Mouse (Mus musculus) ES-E14 (cell line): ENCODE results near the gene Slc29a3. TPM values are rescaled to one million over a fixed set of nuclear protein-coding genes. Genes with fewer than 3 reads are reported as not detected.
A peak's percentile ranks its signal among the peaks of the same experiment; 100 is the strongest.

Experiments used
- DNase-seq: peaks from one replicate; pipeline ENCODE4 v3.0.0-alpha.2; 2013; ENCODE audit warnings: low read depth, low spot score
- H3K27ac ChIP-seq: 2 replicates; pipeline ENCODE4 v1.5.1; 2012; ENCODE audit warnings: low read depth, mild to moderate bottlenecking, low read length, moderate library complexity, mixed read lengths; ENCODE audit not compliant: poor library complexity, insufficient read depth, severe bottlenecking
- H3K36me3 ChIP-seq: 2 replicates; pipeline ENCODE4 v1.6.1; 2012; ENCODE audit warnings: mild to moderate bottlenecking, low read length, moderate library complexity, mixed read lengths; ENCODE audit not compliant: control insufficient read depth, poor library complexity, insufficient read depth, severe bottlenecking
- H3K4me1 ChIP-seq, 2 experiments: fragments of 150-350 bp in 1 of 2; sonication (generic) in 1 of 2; 2 replicates each; pipeline ENCODE4 v1.6.1; 2012; ENCODE audit warnings: low read length in 2 of 2, mild to moderate bottlenecking in 1 of 2, mixed read lengths in 1 of 2; ENCODE audit not compliant: control insufficient read depth in 2 of 2, insufficient read depth in 2 of 2, poor library complexity in 1 of 2
- H3K4me3 ChIP-seq, 2 experiments: fragments of 150-350 bp in 1 of 2; sonication (generic) in 1 of 2; 2 replicates each; pipeline ENCODE4 v1.5.1; 2012; ENCODE audit warnings: low read length in 2 of 2, low read depth in 1 of 2, mild to moderate bottlenecking in 1 of 2, mixed read lengths in 1 of 2; ENCODE audit not compliant: insufficient read depth in 1 of 2, poor library complexity in 1 of 2, severe bottlenecking in 1 of 2
- H3K9ac ChIP-seq: 2 replicates; pipeline ENCODE4 v1.6.1; 2012; ENCODE audit warnings: low read depth, mild to moderate bottlenecking, low read length, mixed read lengths; ENCODE audit not compliant: poor library complexity, insufficient read depth, severe bottlenecking
- H3K9me3 ChIP-seq: fragments of 150-350 bp; sonication (generic); 2 replicates; pipeline ENCODE4 v1.6.1; 2012; ENCODE audit warnings: low read depth, mild to moderate bottlenecking, low read length; ENCODE audit not compliant: control insufficient read depth, insufficient read depth
- CHD2 ChIP-seq: IDR thresholded peaks from 2 replicates; pipeline ENCODE4 v1.6.1; 2014; ENCODE audit warnings: mild to moderate bottlenecking, low read depth, low read length, inconsistent platforms
- HCFC1 ChIP-seq: IDR thresholded peaks from 2 replicates; pipeline ENCODE4 v1.6.1; 2012; ENCODE audit warnings: low read length, inconsistent platforms, borderline replicate concordance; ENCODE audit not compliant: insufficient read depth
- MAFK ChIP-seq: IDR thresholded peaks from 2 replicates; pipeline ENCODE4 v1.6.1; 2014; ENCODE audit warnings: mild to moderate bottlenecking, low read depth, low read length, inconsistent platforms; ENCODE audit not compliant: insufficient read depth
- ZC3H11A ChIP-seq: IDR thresholded peaks from 2 replicates; pipeline ENCODE4 v1.6.1; 2012; ENCODE audit warnings: low read depth, mild to moderate bottlenecking, inconsistent platforms, low read length, borderline replicate concordance
- ZNF384 ChIP-seq: IDR thresholded peaks from 2 replicates; pipeline ENCODE4 v1.6.1; 2012; ENCODE audit warnings: low read depth, low read length, inconsistent platforms
- in situ Hi-C, 2 experiments: fragments of 600-800 bp; cut with MboI; formaldehyde crosslinking; loops; one replicate each; pipeline ENCODE4 v1.15.1; 2025; ENCODE audit warnings: low sequenced_read_pairs in 2 of 2, inconsistent platforms in 1 of 2; ENCODE audit not compliant: unreplicated experiment in 2 of 2
- total RNA-seq: library from RNA; depleted of rRNA; stranded (reverse); fragments of 300-350 nt; gene quantifications from 2 replicates; pipeline ENCODE4 v1.2.3, GENCODE M21; 2012

The Slc29a3 gene
- total RNA-seq, 1 experiment: 11.9 TPM

DNA sequence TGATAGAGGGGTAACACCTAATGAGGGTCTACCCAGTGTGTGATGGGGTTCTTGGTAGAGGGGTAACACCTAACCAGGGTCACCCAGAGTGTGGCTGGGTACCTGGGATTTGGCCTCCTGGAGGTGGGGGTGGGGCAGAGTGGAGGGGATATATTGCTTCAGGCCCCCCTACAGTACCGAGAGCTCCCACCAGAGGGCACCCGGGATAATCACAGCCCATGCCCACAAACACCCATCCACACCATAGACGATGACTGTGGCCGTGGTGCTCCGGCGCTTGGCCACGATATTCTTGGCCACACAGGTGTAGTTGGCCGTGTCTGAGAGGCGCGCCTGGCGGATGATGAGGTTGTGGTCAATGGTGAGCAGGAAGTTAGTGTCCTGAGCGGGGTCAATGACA, 25.9 kb upstream of the Slc29a3 start:
- Histone ChIP-seq H3K4me3 (no peak overlapping the region), H3K27ac (no peak overlapping the region), H3K9ac (no peak overlapping the region), H3K36me3 (peaks cover 16% of the 10 kb centered on the region; the same call in 1 of the 2 replicates), H3K9me3 (no peaks in the 10 kb centered on the region), H3K4me1 (peaks cover 7 to 16% of the 10 kb centered on the region in 2 experiments)
- DNase-seq: peak; percentile 65
- TF ChIP-seq HCFC1 (no peak), ZC3H11A (0 out of 2 replicates have a peak, but pooled peaks have one; percentile 11)
- in situ Hi-C loops: loop anchor here in 1 of 2 experiments (25.0 kb wide), 1 partner anchor 284 kb away; no protein-coding TSS in a partner anchor

DNA sequence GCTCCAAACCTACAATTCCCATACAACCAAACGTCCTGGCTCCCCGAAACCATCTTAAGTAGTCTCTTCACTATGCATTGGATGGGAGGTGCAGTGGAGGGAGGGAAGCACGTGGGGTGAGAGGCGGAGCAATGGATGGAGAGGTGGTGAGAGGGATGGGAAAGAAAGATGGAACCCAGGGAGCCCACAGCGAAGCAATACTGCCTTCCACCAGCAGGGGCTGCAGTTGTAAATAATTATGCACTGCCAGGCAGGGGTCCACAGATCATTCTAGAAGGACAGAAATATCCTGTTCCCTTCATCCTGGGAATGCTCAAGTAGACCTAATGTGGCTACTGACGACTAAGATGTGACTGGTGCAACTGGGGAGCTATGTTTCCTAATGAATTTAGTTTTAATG, 22.9 kb upstream of the Slc29a3 start:
- in situ Hi-C loops: loop anchor here in 1 of 2 experiments (25.0 kb wide), 1 partner anchor 287 kb away; no protein-coding TSS in a partner anchor
- H3K4me1 ChIP-seq: peaks cover 5 to 13% of the 10 kb centered on the region in 2 experiments; a peak in 3 of 4 replicates
- H3K9me3 ChIP-seq: no peaks in the 10 kb centered on the region
- H3K36me3 ChIP-seq: peaks cover 21% of the 10 kb centered on the region; the same call in 1 of the 2 replicates
- peak; percentile 15; the same call in 1 of the 2 replicates for TF ChIP-seq ZC3H11A
- TF ChIP-seq HCFC1: no peak
- TF ChIP-seq CHD2: no peak
- TF ChIP-seq MAFK: no peak
- no peak overlapping the region for H3K27ac ChIP-seq
- H3K4me3 ChIP-seq: 0 out of 4 replicates have a peak overlapping the region, but pooled peaks of 1 of the 2 experiments have one; percentile 23
- no peak overlapping the region for H3K9ac ChIP-seq
- DNase-seq: peak; percentile 71

DNA sequence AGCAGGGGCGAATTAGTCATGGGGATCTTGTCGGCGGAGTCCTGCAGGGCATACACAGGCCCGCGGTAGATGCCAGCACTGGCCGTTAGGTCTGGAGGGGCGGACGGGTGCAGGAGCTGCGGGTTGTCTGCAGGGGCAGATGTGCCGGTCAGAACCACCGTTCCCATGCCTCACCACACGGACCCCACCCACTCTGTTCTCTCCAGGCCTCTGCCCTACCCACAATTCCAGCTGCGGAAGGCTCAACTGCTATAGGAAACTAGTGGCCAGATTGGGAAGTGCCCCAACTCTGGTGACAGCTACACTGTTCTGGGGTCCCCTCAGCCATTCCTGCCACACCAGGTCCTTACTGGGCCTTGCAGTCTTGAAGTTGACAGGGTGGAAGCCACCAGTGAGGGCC, 22.0 kb upstream of the Slc29a3 start:
- Histone ChIP-seq H3K9me3 (no peaks in the 10 kb centered on the region), H3K27ac (no peak overlapping the region), H3K36me3 (peaks cover 21% of the 10 kb centered on the region; the same call in 1 of the 2 replicates), H3K9ac (no peak overlapping the region), H3K4me1 (peaks cover 5 to 13% of the 10 kb centered on the region in 2 experiments; a peak in 3 of 4 replicates), H3K4me3 (peak overlapping the region; percentile 13 to 41)
- in situ Hi-C loops: loop anchor here in 1 of 2 experiments (25.0 kb wide), 1 partner anchor 288 kb away; no protein-coding TSS in a partner anchor
- TF ChIP-seq ZNF384 (no peak), CHD2 (no peak), HCFC1 (no peak), ZC3H11A (no peak), MAFK (no peak)
- DNase-seq: no peak

DNA sequence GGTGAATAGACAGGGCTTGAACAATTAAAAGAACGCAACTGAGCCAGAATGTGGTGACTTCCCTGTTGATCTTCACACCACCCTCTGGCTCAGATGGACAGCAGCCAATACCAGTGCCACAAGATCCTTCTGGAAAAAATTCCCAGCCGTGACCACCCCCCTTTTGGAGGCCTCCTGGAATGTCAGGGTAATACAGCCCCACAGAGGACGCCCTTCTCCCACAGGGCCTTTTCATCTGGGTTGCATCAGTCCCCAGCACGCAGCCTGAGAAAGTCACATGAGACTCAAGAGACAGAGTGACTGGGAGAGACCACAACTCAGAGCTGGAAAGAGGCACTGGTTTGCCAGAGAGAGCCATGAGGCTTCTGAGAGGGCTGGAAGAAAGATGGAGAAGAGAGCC, 18.3 kb upstream of the Slc29a3 start:
- no peak for TF ChIP-seq HCFC1
- no peak for TF ChIP-seq ZC3H11A
- TF ChIP-seq MAFK: no peak
- no peak for TF ChIP-seq CHD2
- H3K36me3 ChIP-seq: peaks cover 27% of the 10 kb centered on the region; the same call in 1 of the 2 replicates
- no peak overlapping the region for H3K9ac ChIP-seq
- DNase-seq: no peak
- no peaks in the 10 kb centered on the region for H3K9me3 ChIP-seq
- H3K27ac ChIP-seq: no peak overlapping the region
- in situ Hi-C loops: no loop called here
- peaks cover 5 to 23% of the 10 kb centered on the region in 2 experiments; a peak in 3 of 4 replicates for H3K4me1 ChIP-seq
- H3K4me3 ChIP-seq: no peak overlapping the region

DNA sequence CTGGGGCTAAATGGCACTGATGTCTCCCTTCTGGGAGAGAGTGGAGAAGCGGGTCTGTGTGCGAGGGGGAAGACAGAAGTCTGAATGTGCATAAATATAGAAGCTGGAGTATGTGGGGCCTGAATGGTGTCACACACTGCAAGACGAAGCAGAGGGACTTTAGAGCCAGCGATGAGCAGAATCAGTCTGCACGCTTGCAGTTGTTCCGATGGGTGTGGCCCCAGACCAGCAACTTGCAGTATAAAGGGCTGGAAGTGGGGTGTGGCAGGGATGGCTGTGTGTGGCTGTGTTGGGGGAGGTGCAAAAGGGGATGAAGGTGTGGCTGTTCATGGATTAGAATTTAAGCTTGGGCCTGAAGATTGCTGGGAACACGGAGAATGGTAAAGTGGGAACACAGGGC, 16.0 kb upstream of the Slc29a3 start:
- peaks cover 34% of the 10 kb centered on the region for H3K36me3 ChIP-seq
- no peak overlapping the region for H3K4me3 ChIP-seq
- TF ChIP-seq CHD2: no peak
- no peak for TF ChIP-seq ZC3H11A
- no peak for TF ChIP-seq MAFK
- TF ChIP-seq ZNF384: no peak
- no peak for TF ChIP-seq HCFC1
- in situ Hi-C loops: no loop called here
- H3K9me3 ChIP-seq: no peaks in the 10 kb centered on the region
- H3K9ac ChIP-seq: no peak overlapping the region
- DNase-seq: no peak
- peaks cover 0 to 16% of the 10 kb centered on the region in 2 experiments; a peak in 2 of 4 replicates for H3K4me1 ChIP-seq
- H3K27ac ChIP-seq: no peak overlapping the region
